Mouse (Mus musculus) neural tube, embryonic 10.5 days (tissue): ENCODE results near the gene M1ap.

ENCODE experiments used
- DNase-seq: peaks from one replicate; pipeline ENCODE4 v3.0.0-alpha.2; 2017; ENCODE audit warnings: low spot score; ENCODE audit errors: extremely low spot score

The M1ap gene

DNA sequence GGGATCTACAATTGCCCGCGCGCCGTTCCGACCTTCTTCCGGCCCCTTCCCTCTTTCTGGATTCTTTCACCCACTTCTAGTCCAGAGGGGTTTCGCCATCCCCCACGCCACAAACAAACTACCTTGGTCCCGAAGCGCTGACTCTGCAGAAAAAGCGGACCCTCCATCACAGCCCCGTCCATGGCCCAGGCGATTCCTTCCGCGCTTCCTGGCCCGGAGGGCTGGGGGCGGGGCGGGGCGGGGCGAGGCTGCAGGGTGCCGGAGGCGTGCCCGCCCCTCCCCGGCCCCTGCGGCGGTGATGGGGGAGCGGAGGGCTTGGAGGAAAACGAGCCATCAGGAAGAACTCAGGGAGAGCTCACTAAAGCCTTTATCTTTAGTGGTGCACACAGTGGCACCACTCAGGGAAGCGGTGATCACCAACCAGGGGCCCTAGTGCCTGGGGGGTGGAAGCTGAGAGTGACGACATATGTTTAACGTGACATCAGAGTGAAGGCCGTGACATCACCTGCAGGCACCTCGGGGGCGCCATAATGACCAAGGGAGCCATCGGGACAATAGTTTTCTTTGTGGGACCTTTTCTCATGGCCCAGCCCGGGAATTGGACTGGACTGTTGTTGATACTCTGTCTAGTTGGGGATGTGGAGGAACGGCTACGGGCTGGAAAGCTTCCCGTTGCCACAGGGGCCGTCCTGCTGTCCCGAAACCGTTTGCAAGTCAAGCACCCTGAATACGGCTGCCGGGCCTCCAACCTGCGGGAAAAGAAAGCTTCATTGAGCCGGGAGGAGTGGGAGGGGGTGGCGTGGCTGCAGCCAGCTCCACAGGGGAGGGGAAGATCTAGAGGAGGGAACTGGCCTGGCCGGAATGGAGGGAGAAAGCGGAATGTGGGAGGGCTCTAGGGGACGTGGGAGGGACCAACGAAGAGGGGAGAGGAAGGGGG, 86.8 kb downstream of the M1ap start, which contains the start of the genes Dok1 and Loxl3:
Gene Dok1 (minus strand): TSS at position 223 of the 937 bp plus-strand sequence.
Gene Loxl3 (plus strand): TSS at position 925 of the 937 bp plus-strand sequence.
- DNase-seq = peak; percentile 84

DNA sequence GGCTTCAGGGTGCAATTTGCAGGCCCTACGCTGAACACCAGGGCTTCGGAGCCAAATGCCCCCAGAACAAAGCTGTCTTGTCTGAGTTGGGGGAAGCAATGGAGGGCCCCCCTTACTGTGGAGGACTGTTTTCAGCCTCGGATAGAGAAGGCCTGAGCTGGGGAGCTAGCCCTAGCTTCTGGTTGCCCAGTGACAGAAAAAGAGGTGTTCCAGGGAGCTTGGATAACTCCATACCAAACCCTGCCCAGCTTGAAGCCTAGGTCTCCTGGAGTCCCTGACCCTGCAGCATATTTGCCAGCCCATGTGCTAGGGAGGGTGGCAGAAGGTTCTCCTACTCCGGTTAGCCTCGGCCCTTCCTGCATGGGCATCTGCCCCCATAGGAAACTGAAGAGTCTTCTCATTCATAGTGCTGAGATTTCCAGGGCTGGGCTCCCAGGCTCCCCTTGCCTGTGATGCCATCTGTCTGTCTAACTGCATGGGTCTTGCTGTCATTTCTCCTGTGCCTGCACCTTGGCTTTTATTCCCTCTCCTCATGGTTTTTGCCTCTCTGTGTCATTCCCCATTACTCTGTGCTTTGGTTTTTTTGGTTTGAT, 87.9 kb downstream of the M1ap start:
- no peak for DNase-seq

DNA sequence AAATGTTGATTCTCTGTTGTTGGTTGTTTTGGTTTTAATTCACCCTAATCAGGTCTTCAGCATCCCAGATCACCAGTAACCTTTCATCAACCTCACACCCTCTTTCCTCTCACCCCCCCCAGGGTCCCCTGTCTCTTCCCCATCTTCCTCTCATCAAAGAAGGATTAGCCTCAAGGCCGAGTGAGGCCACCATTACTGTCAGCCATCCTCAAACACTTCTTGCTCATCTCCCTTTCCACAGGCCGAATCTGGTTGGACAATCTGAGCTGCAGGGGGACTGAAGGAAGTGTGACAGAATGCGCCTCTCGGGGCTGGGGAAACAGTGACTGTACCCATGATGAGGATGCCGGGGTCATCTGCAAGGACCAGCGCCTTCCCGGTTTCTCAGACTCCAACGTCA, 90.5 kb downstream of the M1ap start:
- DNase-seq = no peak

GRCm38 (mm10) chr6:83038496-83039012, 91.9 kb downstream of the M1ap start:
- peak; percentile 93 for DNase-seq

- no peak for DNase-seq
Observed at GRCm38 (mm10) chr6:83040601-83041000, 93.9 kb downstream of the M1ap start.

GRCm38 (mm10) chr6:83043561-83043960, 96.9 kb downstream of the M1ap start:
- DNase-seq = no peak

GRCm38 (mm10) chr6:83043993-83044392, 97.3 kb downstream of the M1ap start:
- DNase-seq = no peak

- no peak for DNase-seq
Observed at GRCm38 (mm10) chr6:83044742-83045141, 98.0 kb downstream of the M1ap start.

- no peak for DNase-seq
Observed at GRCm38 (mm10) chr6:83049367-83049766, 102.7 kb downstream of the M1ap start.

GRCm38 (mm10) chr6:83053136-83053960, 106.6 kb downstream of the M1ap start:
- peak; percentile 66 for DNase-seq

GRCm38 (mm10) chr6:83054074-83054851, 107.6 kb downstream of the M1ap start, which contains the start of gene Aup1:
TSS of gene Aup1 (plus strand) at chr6:83054521.
- peak; percentile 98 for DNase-seq

- DNase-seq = no peak
Observed at GRCm38 (mm10) chr6:83054871-83055431, 108.2 kb downstream of the M1ap start, which contains the start of gene Htra2. TSS of gene Htra2 (minus strand) at chr6:83055273.

GRCm38 (mm10) chr6:83057790-83058189, 111.1 kb downstream of the M1ap start, which contains the start of gene Dqx1:
TSS of gene Dqx1 (plus strand) at chr6:83057844.
- DNase-seq = no peak

GRCm38 (mm10) chr6:83058725-83059124, 112.0 kb downstream of the M1ap start:
- DNase-seq = no peak

GRCm38 (mm10) chr6:83065995-83066394, 119.3 kb downstream of the M1ap start:
- no peak for DNase-seq

DNA sequence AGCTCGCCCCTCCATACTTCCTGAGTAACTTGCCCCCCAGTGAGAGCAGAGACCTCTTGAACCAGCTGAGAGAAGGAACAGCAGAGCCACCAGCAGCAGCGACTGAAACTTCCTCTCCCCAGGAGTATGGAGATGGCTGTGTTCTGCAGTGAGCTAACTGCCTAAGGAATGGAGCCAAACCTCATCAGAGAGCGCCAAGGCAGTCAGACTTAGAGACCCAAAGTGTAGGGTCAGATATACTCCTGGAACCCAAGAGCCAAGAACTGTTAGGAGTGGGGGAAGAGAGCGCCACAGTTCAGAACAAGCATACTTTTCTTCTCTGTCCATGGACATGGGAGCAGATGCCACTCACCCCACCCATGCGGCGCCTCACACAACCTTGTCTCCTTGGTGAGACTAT, 119.7 kb downstream of the M1ap start:
- DNase-seq = no peak

- no peak for DNase-seq
Observed at GRCm38 (mm10) chr6:83068221-83068620, 121.5 kb downstream of the M1ap start.

DNA sequence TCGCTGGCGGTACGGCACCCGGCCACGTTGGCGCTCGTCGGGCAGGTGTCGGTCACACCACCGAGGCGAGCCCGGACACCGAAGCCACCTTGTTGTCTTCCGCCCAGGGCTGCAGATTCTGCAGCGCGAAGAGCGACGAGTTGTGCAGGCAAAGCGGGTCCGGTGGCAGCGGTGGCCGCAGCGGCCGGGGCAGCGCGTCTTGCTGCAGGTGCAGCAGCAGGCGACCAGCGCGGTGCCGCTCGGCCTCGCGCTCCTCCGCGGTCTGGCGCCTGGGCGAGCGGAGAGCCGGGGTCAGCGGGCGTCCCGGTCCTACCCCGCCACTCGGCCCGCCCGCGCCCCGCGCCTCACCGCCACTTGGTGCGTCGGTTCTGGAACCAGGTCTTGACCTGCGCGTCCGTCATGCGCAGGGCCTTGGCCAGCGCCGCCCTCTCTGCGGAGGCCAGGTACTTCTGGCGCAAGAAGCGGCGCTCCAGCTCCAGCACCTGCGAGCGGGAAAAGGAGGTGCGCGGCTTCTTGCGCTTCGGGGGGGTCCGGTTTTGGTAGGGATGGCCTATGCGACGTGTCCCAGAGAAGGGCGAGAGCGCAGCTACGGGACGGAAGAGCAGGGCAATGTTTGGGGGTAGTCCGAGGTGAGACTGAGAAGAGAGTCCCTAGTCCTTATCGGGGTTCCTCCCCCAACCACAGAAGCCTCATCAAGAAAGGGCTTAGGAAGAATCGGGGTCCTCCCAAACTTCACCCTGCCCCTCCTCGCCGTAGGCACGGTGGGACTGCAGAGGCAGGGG, 122.2 kb downstream of the M1ap start:
- peak; percentile 70 for DNase-seq
